Mouse (Mus musculus): ENCODE measurements around the gene Slc36a2.

DNA sequence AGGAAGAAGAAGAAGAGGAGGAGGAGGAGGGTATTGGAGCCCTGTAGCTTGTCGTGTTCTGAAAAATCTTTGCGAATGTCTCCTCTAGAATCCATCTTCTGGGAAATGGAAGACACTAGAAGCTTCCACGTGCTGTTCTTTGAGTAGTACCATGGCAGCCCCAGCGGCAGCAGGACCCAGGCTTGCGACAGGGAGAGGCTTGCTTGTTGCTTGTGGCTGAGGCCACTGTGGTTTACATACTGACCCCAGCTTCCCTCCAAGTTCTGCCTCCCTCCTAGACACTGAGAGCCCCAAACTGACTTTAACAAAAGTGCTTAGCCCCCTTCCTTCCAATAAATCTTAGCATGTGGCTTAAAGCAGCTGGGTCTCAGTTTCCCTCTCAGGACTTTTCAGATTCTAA lies 631 bp downstream of the Slc36a2 start:
- TF ChIP-seq CTCF (IDR thresholded peaks at IDR 0.05) (no peak), EP300 (IDR thresholded peaks at IDR 0.05) (no peak)

Data from lung, postnatal 0 days (tissue).